Comparison of ENCODE assay signal across 9 mouse cellular contexts in the genomic region with DNA sequence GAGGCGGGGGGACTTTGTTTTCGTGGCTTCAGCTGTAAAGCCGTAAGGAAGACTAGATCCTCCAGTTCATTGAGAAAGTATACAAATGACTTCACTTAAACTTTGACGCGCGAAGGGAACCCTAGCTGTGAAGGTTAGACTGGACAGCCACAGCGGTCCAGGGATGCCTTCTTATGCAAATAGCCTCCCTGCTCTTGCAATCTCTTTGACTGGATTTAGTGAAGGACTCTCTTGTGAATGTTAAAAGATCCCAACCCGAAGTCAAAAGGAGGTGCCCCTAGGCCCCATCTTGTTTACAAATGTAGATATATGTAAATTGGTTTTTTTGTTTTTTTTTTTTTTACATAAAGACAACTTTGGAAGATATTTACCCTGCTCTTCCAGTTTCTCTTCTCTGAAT. TPM values are rescaled to one million over a fixed set of nuclear protein-coding genes. Genes with fewer than 3 reads are reported as not detected.
DNase-seq lines count a peak whose midpoint lies in the region; ATAC-seq and TF ChIP-seq lines count a peak whose summit lies in the region.
"Had no signal": no experiment of that assay in that cellular context is flagged by ENCODE, and none has a peak within 500 bp of the region (broad histone marks: within the 10 kb centered on the region; RNA-seq: fewer than 3 reads in every experiment).

No protein-coding gene starts in this region.

- no peak for ATAC-seq in kidney, embryonic 16.5 days (ENCODE audit: low FRiP score, low TSS enrichment)
- ATAC-seq in intestine, embryonic 15.5 days: no peak
- no peak for ATAC-seq in neural tube, embryonic 12.5 days (ENCODE audit: low FRiP score, low read depth)
- no peak for ATAC-seq in megakaryocyte progenitor cell, adult 5-6 weeks (replicated peaks; ENCODE audit: poor library complexity)
- ATAC-seq in granulocyte monocyte progenitor cell, adult 5-6 weeks (replicated peaks; ENCODE audit: poor library complexity, severe bottlenecking): no peak

- TF ChIP-seq POLR2A in brain, embryonic 14.5 days (IDR thresholded peaks at IDR 0.05; ENCODE audit: borderline replicate concordance, extremely low read depth, insufficient read depth, insufficient read length, poor library complexity, severe bottlenecking): no peak

- peak overlapping the region; percentile 94 for H3K4me3 ChIP-seq in kidney, embryonic 16.5 days (ENCODE audit: low read length)
- H3K4me3 ChIP-seq in intestine, embryonic 15.5 days (replicated peaks): peak overlapping the region; percentile 64
- H3K4me3 ChIP-seq in neural tube, embryonic 12.5 days: peak overlapping the region; percentile 74

- H3K4me1 ChIP-seq in kidney, embryonic 16.5 days (ENCODE audit: insufficient read depth, low read length): peaks cover 25% of the 10 kb centered on the region
- H3K4me1 ChIP-seq in intestine, embryonic 15.5 days (replicated peaks): peaks cover 28% of the 10 kb centered on the region
- peaks cover 26% of the 10 kb centered on the region for H3K4me1 ChIP-seq in neural tube, embryonic 12.5 days

- H3K9ac ChIP-seq in kidney, embryonic 16.5 days (replicated peaks; ENCODE audit: low read length): peak overlapping the region; percentile 79
- peak overlapping the region; percentile 55 for H3K9ac ChIP-seq in intestine, embryonic 15.5 days
- H3K9ac ChIP-seq in neural tube, embryonic 12.5 days: peak overlapping the region; percentile 75

- no peaks in the 10 kb centered on the region for H3K9me3 ChIP-seq in kidney, embryonic 16.5 days (ENCODE audit: low read length)
- no peaks in the 10 kb centered on the region for H3K9me3 ChIP-seq in intestine, embryonic 15.5 days
- no peaks in the 10 kb centered on the region for H3K9me3 ChIP-seq in neural tube, embryonic 12.5 days

- H3K4me2 ChIP-seq in kidney, embryonic 16.5 days (replicated peaks; ENCODE audit: low read depth, low read length): peak overlapping the region; percentile 77
- H3K4me2 ChIP-seq in intestine, embryonic 15.5 days (replicated peaks): peak overlapping the region; percentile 83
- H3K4me2 ChIP-seq in neural tube, embryonic 12.5 days (replicated peaks): peak overlapping the region; percentile 83

- under 1% methylated on average over 8 of the region's 8 CpGs for WGBS in kidney, embryonic 16.5 days
- under 1% methylated on average over 8 of the region's 8 CpGs for WGBS in intestine, embryonic 15.5 days
- WGBS in neural tube, embryonic 12.5 days: 0% methylated on average over 8 of the region's 8 CpGs

- peak overlapping the region; percentile 99 for H3K27ac ChIP-seq in kidney, embryonic 16.5 days (ENCODE audit: low read length)
- peak overlapping the region; percentile 94 for H3K27ac ChIP-seq in intestine, embryonic 15.5 days
- H3K27ac ChIP-seq in neural tube, embryonic 12.5 days: 0 out of 2 replicates have a peak overlapping the region, but pooled peaks have one; percentile 28

- H3K27me3 ChIP-seq in kidney, embryonic 16.5 days (ENCODE audit: insufficient read depth, low read length): no peaks in the 10 kb centered on the region
- no peaks in the 10 kb centered on the region for H3K27me3 ChIP-seq in intestine, embryonic 15.5 days (replicated peaks)
- no peaks in the 10 kb centered on the region for H3K27me3 ChIP-seq in neural tube, embryonic 12.5 days (replicated peaks)

- no peak for TF ChIP-seq CTCF in brain, embryonic 14.5 days (IDR thresholded peaks at IDR 0.05; ENCODE audit: borderline replicate concordance, extremely low read depth, insufficient read depth, insufficient read length)

- DNase-seq in kidney, postnatal 4 days: no peak
- DNase-seq in brain, embryonic 14.5 days (ENCODE audit: low read depth): peak; percentile 42
- DNase-seq in frontal cortex, postnatal 25 days (ENCODE audit: low spot score in 2 of 2): no peak

- peaks cover 13% of the 10 kb centered on the region; the same call in 1 of the 2 replicates for H3K36me3 ChIP-seq in kidney, embryonic 16.5 days (ENCODE audit: insufficient read depth, low read length)
- no peaks in the 10 kb centered on the region for H3K36me3 ChIP-seq in intestine, embryonic 15.5 days
- peaks cover 4% of the 10 kb centered on the region for H3K36me3 ChIP-seq in neural tube, embryonic 12.5 days

RNA-seq across cellular contexts. Expression of a gene that starts 1.7 kb away (rescaled TPM):
- 191 and 205 TPM in 2 replicates for polyA plus RNA-seq in kidney, embryonic 16.5 days (2015; fragmentation: Nextera tagmentation; extraction: Ambion mirVana)
- polyA plus RNA-seq in brain, embryonic 14.5 days (2012; rRNA removed): 93.6 and 131 TPM in 2 replicates
- polyA plus RNA-seq in intestine, embryonic 15.5 days (2015; fragmentation: Nextera tagmentation; extraction: Ambion mirVana): 140 and 143 TPM in 2 replicates
- polyA plus RNA-seq in neural tube, embryonic 12.5 days (2016; fragmentation: Nextera tagmentation; extraction: Ambion mirVana): 116 and 120 TPM in 2 replicates
- 124 and 173 TPM in 2 replicates for total RNA-seq in megakaryocyte progenitor cell, adult 5-6 weeks (2015)
- 65.1 and 65.6 TPM in 2 replicates for total RNA-seq in megakaryocyte progenitor cell, adult 5-6 weeks (2017)
- 215 and 226 TPM in 2 replicates for total RNA-seq in granulocyte monocyte progenitor cell, adult 5-6 weeks (2014; fragmentation: Nextera tagmentation)
- 56.8 and 58.0 TPM in 2 replicates for total RNA-seq in granulocyte monocyte progenitor cell, adult 5-6 weeks (2017)

RNA-seq across cellular contexts. Expression of a gene that starts 1.8 kb away (rescaled TPM):
- polyA plus RNA-seq in kidney, embryonic 16.5 days (2015; fragmentation: Nextera tagmentation; extraction: Ambion mirVana): 29.3 and 30.3 TPM in 2 replicates
- 20.9 and 27.0 TPM in 2 replicates for polyA plus RNA-seq in brain, embryonic 14.5 days (2012; rRNA removed)
- 25.1 and 25.6 TPM in 2 replicates for polyA plus RNA-seq in intestine, embryonic 15.5 days (2015; fragmentation: Nextera tagmentation; extraction: Ambion mirVana)
- polyA plus RNA-seq in neural tube, embryonic 12.5 days (2016; fragmentation: Nextera tagmentation; extraction: Ambion mirVana): 32.2 and 32.4 TPM in 2 replicates
- total RNA-seq in megakaryocyte progenitor cell, adult 5-6 weeks (2015): 16.2 and 18.3 TPM in 2 replicates
- 6.2 and 6.9 TPM in 2 replicates for total RNA-seq in megakaryocyte progenitor cell, adult 5-6 weeks (2017)
- 8.0 and 18.8 TPM in 2 replicates for total RNA-seq in granulocyte monocyte progenitor cell, adult 5-6 weeks (2014; fragmentation: Nextera tagmentation)
- total RNA-seq in granulocyte monocyte progenitor cell, adult 5-6 weeks (2017): 6.5 and 11.3 TPM in 2 replicates

RNA-seq across cellular contexts. Expression of a gene that starts 21.8 kb away (rescaled TPM):
- polyA plus RNA-seq in kidney, embryonic 16.5 days (2015; fragmentation: Nextera tagmentation; extraction: Ambion mirVana): 11.8 and 12.6 TPM in 2 replicates
- 187 and 206 TPM in 2 replicates for polyA plus RNA-seq in brain, embryonic 14.5 days (2012; rRNA removed)
- polyA plus RNA-seq in intestine, embryonic 15.5 days (2015; fragmentation: Nextera tagmentation; extraction: Ambion mirVana): 9.8 and 10.2 TPM in 2 replicates
- 54.4 and 57.4 TPM in 2 replicates for polyA plus RNA-seq in neural tube, embryonic 12.5 days (2016; fragmentation: Nextera tagmentation; extraction: Ambion mirVana)
- total RNA-seq in megakaryocyte progenitor cell, adult 5-6 weeks (2015): 0.15 TPM in 1 of 2 replicates, not detected in the other
- total RNA-seq in megakaryocyte progenitor cell, adult 5-6 weeks (2017): 0.24 and 0.33 TPM in 2 replicates
- total RNA-seq in granulocyte monocyte progenitor cell, adult 5-6 weeks (2014; fragmentation: Nextera tagmentation): not detected in 2 replicates
- total RNA-seq in granulocyte monocyte progenitor cell, adult 5-6 weeks (2017): not detected in 2 replicates

RNA-seq across cellular contexts. Expression of a gene that starts 23.9 kb away (rescaled TPM):
- 12.3 and 14.3 TPM in 2 replicates for polyA plus RNA-seq in kidney, embryonic 16.5 days (2015; fragmentation: Nextera tagmentation; extraction: Ambion mirVana)
- polyA plus RNA-seq in brain, embryonic 14.5 days (2012; rRNA removed): 44.3 and 74.7 TPM in 2 replicates
- polyA plus RNA-seq in intestine, embryonic 15.5 days (2015; fragmentation: Nextera tagmentation; extraction: Ambion mirVana): 5.8 and 6.8 TPM in 2 replicates
- 8.4 and 10.8 TPM in 2 replicates for polyA plus RNA-seq in neural tube, embryonic 12.5 days (2016; fragmentation: Nextera tagmentation; extraction: Ambion mirVana)
- total RNA-seq in megakaryocyte progenitor cell, adult 5-6 weeks (2015): 19.6 and 44.5 TPM in 2 replicates
- 2.0 and 4.0 TPM in 2 replicates for total RNA-seq in megakaryocyte progenitor cell, adult 5-6 weeks (2017)
- total RNA-seq in granulocyte monocyte progenitor cell, adult 5-6 weeks (2014; fragmentation: Nextera tagmentation): 1.7 and 3.0 TPM in 2 replicates
- total RNA-seq in granulocyte monocyte progenitor cell, adult 5-6 weeks (2017): 0.10 TPM in 1 of 2 replicates, not detected in the other

RNA-seq across cellular contexts. Expression of a gene that starts 32.9 kb away (rescaled TPM):
- 0.69 and 0.90 TPM in 2 replicates for polyA plus RNA-seq in kidney, embryonic 16.5 days (2015; fragmentation: Nextera tagmentation; extraction: Ambion mirVana)
- polyA plus RNA-seq in brain, embryonic 14.5 days (2012; rRNA removed): 4.7 and 5.2 TPM in 2 replicates
- 0.77 and 0.87 TPM in 2 replicates for polyA plus RNA-seq in intestine, embryonic 15.5 days (2015; fragmentation: Nextera tagmentation; extraction: Ambion mirVana)
- polyA plus RNA-seq in neural tube, embryonic 12.5 days (2016; fragmentation: Nextera tagmentation; extraction: Ambion mirVana): 1.6 and 1.9 TPM in 2 replicates
- total RNA-seq in megakaryocyte progenitor cell, adult 5-6 weeks (2015): 0.07 TPM in 1 of 2 replicates, not detected in the other
- under 0.01 TPM in 1 of 2 replicates, not detected in the other for total RNA-seq in megakaryocyte progenitor cell, adult 5-6 weeks (2017)
- 0.11 and 3.5 TPM in 2 replicates for total RNA-seq in granulocyte monocyte progenitor cell, adult 5-6 weeks (2014; fragmentation: Nextera tagmentation)
- total RNA-seq in granulocyte monocyte progenitor cell, adult 5-6 weeks (2017): not detected in 2 replicates
- total RNA-seq: common myeloid progenitor, adult 5-6 weeks had no signal

Comparison
In these comparisons a context has a peak if more than half of its experiments do, and no peak if none do; other contexts are left out.
1. H3K27ac ChIP-seq: peak in every context shown above with its lines; median percentile 99 in kidney, embryonic 16.5 days; 94 in intestine, embryonic 15.5 days; 28 in neural tube, embryonic 12.5 days.